Mouse (Mus musculus) R1 (cell line): Measurements from ENCODE around the gene Sppl2c.

Source experiments
- DNase-seq: peaks from one replicate; pipeline ENCODE4 v3.0.0-alpha.2; 2018; ENCODE audit warnings: low read depth, low spot score

Sppl2c gene

GRCm38 (mm10) chr11:104237958-104238747 is 52.0 kb downstream of the Sppl2c start:
- DNase-seq = no peak
